Mouse (Mus musculus) 3134 (cell line): Measurements from ENCODE around the gene Tmem255b.

Source experiments
- DNase-seq: peaks from one replicate; pipeline ENCODE4 v3.0.0-alpha.2; 2011; ENCODE audit warnings: low spot score; ENCODE audit not compliant: insufficient read length; ENCODE audit errors: extremely low read depth

The Tmem255b gene

GRCm38 (mm10) chr8:13442152-13442551 is 7.2 kb downstream of the Tmem255b start:
- no peak for DNase-seq

GRCm38 (mm10) chr8:13446456-13446855 is 11.5 kb downstream of the Tmem255b start:
- DNase-seq, result no peak

- no peak for DNase-seq
Observed at GRCm38 (mm10) chr8:13448145-13448544, 13.2 kb downstream of the Tmem255b start.

GRCm38 (mm10) chr8:13451747-13452277 is 16.8 kb downstream of the Tmem255b start:
- DNase-seq, result no peak

GRCm38 (mm10) chr8:13454341-13455113 is 19.5 kb downstream of the Tmem255b start:
- DNase-seq, result no peak

- DNase-seq, result peak; percentile 25
Observed at GRCm38 (mm10) chr8:13455295-13455694, 20.3 kb downstream of the Tmem255b start.

GRCm38 (mm10) chr8:13459431-13459830 is 24.4 kb downstream of the Tmem255b start:
- no peak for DNase-seq

- no peak for DNase-seq
Observed at GRCm38 (mm10) chr8:13461085-13461765, 26.2 kb downstream of the Tmem255b start.

GRCm38 (mm10) chr8:13461843-13462242 is 26.9 kb downstream of the Tmem255b start:
- DNase-seq, result peak; percentile 58

GRCm38 (mm10) chr8:13462392-13462791 is 27.4 kb downstream of the Tmem255b start:
- peak; percentile 80 for DNase-seq

GRCm38 (mm10) chr8:13465324-13465723 is 30.3 kb downstream of the Tmem255b start:
- DNase-seq, result no peak

GRCm38 (mm10) chr8:13466989-13467388 is 32.0 kb downstream of the Tmem255b start:
- no peak for DNase-seq

- DNase-seq, result no peak
Observed at GRCm38 (mm10) chr8:13468737-13469136, 33.7 kb downstream of the Tmem255b start.

GRCm38 (mm10) chr8:13471484-13471883 is 36.5 kb downstream of the Tmem255b start:
- DNase-seq, result no peak

GRCm38 (mm10) chr8:13472284-13472683 is 37.3 kb downstream of the Tmem255b start:
- no peak for DNase-seq

- no peak for DNase-seq
Observed at GRCm38 (mm10) chr8:13475892-13476291, 40.9 kb downstream of the Tmem255b start.

GRCm38 (mm10) chr8:13481089-13481554 is 46.1 kb downstream of the Tmem255b start:
- peak; percentile 51 for DNase-seq

GRCm38 (mm10) chr8:13481596-13481995 is 46.6 kb downstream of the Tmem255b start:
- peak; percentile 76 for DNase-seq

GRCm38 (mm10) chr8:13482101-13482801 is 47.3 kb downstream of the Tmem255b start:
- DNase-seq, result peak; percentile 74

GRCm38 (mm10) chr8:13483191-13483590 is 48.2 kb downstream of the Tmem255b start:
- no peak for DNase-seq

- DNase-seq, result no peak
Observed at GRCm38 (mm10) chr8:13489351-13489750, 54.4 kb downstream of the Tmem255b start.
